Mouse (Mus musculus): Measurements from ENCODE around the gene Neurl1b. TPM values are rescaled to one million over a fixed set of nuclear protein-coding genes. Genes with fewer than 3 reads are reported as not detected.

Gene Neurl1b
- polyA plus RNA-seq, 1 experiment: 7.9 TPM

- Histone ChIP-seq H3K27ac (ENCODE audit: insufficient read depth, low read length) (no peak overlapping the region), H3K27me3 (ENCODE audit: control insufficient read depth, insufficient read depth, low read length) (no peaks in the 10 kb centered on the region), H3K4me3 (ENCODE audit: extremely low read depth, insufficient read depth, insufficient read length) (no peak overlapping the region), H3K36me3 (ENCODE audit: control insufficient read depth, insufficient read depth, low read length) (no peaks in the 10 kb centered on the region), H3K4me1 (ENCODE audit: control insufficient read depth, insufficient read depth, insufficient read length) (peaks cover 5% of the 10 kb centered on the region; the same call in 1 of the 2 replicates)
- TF ChIP-seq CTCF (IDR thresholded peaks at IDR 0.05; ENCODE audit: extremely low read depth, insufficient read depth, insufficient read length, insufficient replicate concordance) (no peak), POLR2A (IDR thresholded peaks at IDR 0.05; ENCODE audit: low read depth, low read length) (no peak)
- no peak for DNase-seq (ENCODE audit: low read depth in 1 of 2, low spot score in 2 of 2)
- 50% methylated on average over 5 of the region's 5 CpGs for WGBS
Observed at GRCm38 (mm10) chr17:26382687-26383086, 31.9 kb upstream of the Neurl1b start.

GRCm38 (mm10) chr17:26384111-26384510, 30.5 kb upstream of the Neurl1b start:
- 88% methylated on average over 3 of the region's 3 CpGs for WGBS
- Histone ChIP-seq H3K36me3 (ENCODE audit: control insufficient read depth, insufficient read depth, low read length) (no peaks in the 10 kb centered on the region), H3K27me3 (ENCODE audit: control insufficient read depth, insufficient read depth, low read length) (no peaks in the 10 kb centered on the region), H3K27ac (ENCODE audit: insufficient read depth, low read length) (no peak overlapping the region), H3K4me1 (ENCODE audit: control insufficient read depth, insufficient read depth, insufficient read length) (peaks cover 5% of the 10 kb centered on the region; the same call in 1 of the 2 replicates), H3K4me3 (ENCODE audit: extremely low read depth, insufficient read depth, insufficient read length) (no peak overlapping the region)
- TF ChIP-seq POLR2A (IDR thresholded peaks at IDR 0.05; ENCODE audit: low read depth, low read length): no peak
- no peak for TF ChIP-seq CTCF (IDR thresholded peaks at IDR 0.05; ENCODE audit: extremely low read depth, insufficient read depth, insufficient read length, insufficient replicate concordance)
- DNase-seq (ENCODE audit: low read depth in 1 of 2, low spot score in 2 of 2): no peak

DNA sequence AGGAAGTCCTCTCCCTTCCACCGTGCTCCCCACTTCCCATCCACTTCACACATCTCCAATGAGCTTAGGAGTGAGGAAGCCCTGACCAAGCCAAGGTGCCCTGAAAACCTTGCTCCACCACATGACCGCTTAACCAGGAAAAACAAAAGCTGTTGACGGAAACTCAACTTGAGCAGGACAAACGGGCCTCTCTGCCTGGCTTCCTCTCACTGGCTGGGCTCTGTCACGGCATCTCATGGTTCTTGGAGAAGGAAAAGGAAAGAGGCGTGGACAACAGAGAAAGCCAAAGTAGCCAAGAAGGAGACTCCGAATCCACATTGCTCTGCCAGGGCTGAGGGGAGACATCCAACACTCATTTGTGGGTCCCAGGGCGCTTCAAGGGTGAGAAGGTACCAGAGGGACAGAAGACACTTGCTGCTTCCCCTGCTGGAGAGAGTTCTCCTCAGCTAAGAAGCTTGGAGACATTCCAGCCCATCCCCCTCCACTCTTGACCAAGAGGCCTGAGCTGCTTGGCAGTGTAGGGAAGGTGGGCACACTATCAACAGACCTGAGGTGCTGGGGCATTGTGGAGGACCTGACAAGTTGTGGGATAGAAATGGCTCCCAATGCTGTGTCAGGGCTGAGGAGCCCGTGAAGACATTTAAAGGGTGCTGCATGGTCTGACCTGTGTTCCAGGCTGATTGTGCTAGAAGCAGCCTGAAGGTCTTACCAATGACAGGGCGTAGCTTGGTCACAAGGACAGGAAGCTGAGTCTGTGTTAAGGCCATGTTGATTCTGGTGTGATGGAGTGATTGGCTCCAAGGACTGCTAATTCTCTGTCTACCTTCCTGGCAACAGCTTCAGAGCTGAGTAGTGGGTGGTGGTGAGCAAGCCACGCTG, 29.1 kb upstream of the Neurl1b start:
- Histone ChIP-seq H3K4me3 (ENCODE audit: extremely low read depth, insufficient read depth, insufficient read length) (no peak overlapping the region), H3K4me1 (ENCODE audit: control insufficient read depth, insufficient read depth, insufficient read length) (peaks cover 5% of the 10 kb centered on the region; the same call in 1 of the 2 replicates), H3K36me3 (ENCODE audit: control insufficient read depth, insufficient read depth, low read length) (no peaks in the 10 kb centered on the region), H3K27me3 (ENCODE audit: control insufficient read depth, insufficient read depth, low read length) (no peaks in the 10 kb centered on the region), H3K27ac (ENCODE audit: insufficient read depth, low read length) (no peak overlapping the region)
- DNase-seq (ENCODE audit: low read depth in 1 of 2, low spot score in 2 of 2): no peak
- TF ChIP-seq CTCF (IDR thresholded peaks at IDR 0.05; ENCODE audit: extremely low read depth, insufficient read depth, insufficient read length, insufficient replicate concordance) (no peak), POLR2A (IDR thresholded peaks at IDR 0.05; ENCODE audit: low read depth, low read length) (no peak)
- 82% methylated on average over 11 of the region's 11 CpGs for WGBS

DNA sequence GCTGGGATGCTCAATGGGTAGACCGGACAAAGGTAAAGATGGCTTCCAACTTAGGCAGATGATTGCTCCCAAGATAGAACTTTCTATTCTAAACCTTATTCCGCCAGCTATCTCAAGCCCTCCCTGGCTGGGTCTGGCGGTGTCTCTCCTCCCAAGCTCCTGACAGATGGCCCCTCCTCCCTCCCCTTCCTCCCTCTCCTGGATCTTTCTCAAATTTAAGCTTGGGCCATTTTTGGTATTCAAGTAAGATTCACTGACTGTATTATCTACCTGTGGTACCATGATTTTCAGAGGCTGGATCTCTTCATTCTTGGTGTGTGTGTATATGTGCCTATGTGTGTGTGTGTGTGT, 28.5 kb upstream of the Neurl1b start:
- Histone ChIP-seq H3K4me3 (ENCODE audit: extremely low read depth, insufficient read depth, insufficient read length) (no peak overlapping the region), H3K27me3 (ENCODE audit: control insufficient read depth, insufficient read depth, low read length) (no peaks in the 10 kb centered on the region), H3K4me1 (ENCODE audit: control insufficient read depth, insufficient read depth, insufficient read length) (no peaks in the 10 kb centered on the region; the same call in 1 of the 2 replicates), H3K27ac (ENCODE audit: insufficient read depth, low read length) (no peak overlapping the region), H3K36me3 (ENCODE audit: control insufficient read depth, insufficient read depth, low read length) (no peaks in the 10 kb centered on the region)
- TF ChIP-seq CTCF (IDR thresholded peaks at IDR 0.05; ENCODE audit: extremely low read depth, insufficient read depth, insufficient read length, insufficient replicate concordance) (no peak), POLR2A (IDR thresholded peaks at IDR 0.05; ENCODE audit: low read depth, low read length) (no peak)
- DNase-seq (ENCODE audit: low read depth in 1 of 2, low spot score in 2 of 2): no peak
- WGBS: 93% methylated on average over 3 of the region's 3 CpGs

DNA sequence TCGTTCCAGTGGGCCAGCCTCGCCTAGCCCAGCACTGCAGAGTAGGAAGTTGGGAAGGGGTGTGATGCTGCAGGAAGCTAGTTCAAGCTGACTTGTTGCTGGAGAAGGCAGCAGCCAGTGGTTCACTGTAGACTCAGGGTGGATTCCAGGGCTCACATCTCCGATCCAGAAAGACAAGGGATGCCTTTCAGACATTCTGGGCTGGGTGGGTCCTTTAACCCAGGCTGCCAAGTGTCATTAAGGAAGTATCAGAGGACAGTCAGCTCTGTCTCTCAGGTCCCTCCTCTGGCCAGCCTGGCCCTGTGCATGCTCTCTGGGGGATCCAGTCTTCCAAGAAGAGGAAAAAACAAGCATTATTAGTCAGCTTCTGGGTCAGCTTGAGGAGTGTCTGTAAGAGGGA, 26.5 kb upstream of the Neurl1b start:
- no peaks in the 10 kb centered on the region for H3K4me1 ChIP-seq (ENCODE audit: control insufficient read depth, insufficient read depth, insufficient read length)

GRCm38 (mm10) chr17:26389241-26389640, 25.4 kb upstream of the Neurl1b start:
- DNase-seq (ENCODE audit: low read depth in 1 of 2, low spot score in 2 of 2): no peak
- no peaks in the 10 kb centered on the region for H3K36me3 ChIP-seq (ENCODE audit: control insufficient read depth, insufficient read depth, low read length)
- WGBS: 85% methylated on average over 9 of the region's 9 CpGs
- TF ChIP-seq POLR2A (IDR thresholded peaks at IDR 0.05; ENCODE audit: low read depth, low read length): no peak
- no peak for TF ChIP-seq CTCF (IDR thresholded peaks at IDR 0.05; ENCODE audit: extremely low read depth, insufficient read depth, insufficient read length, insufficient replicate concordance)
- no peak overlapping the region for H3K27ac ChIP-seq (ENCODE audit: insufficient read depth, low read length)
- no peak overlapping the region for H3K4me3 ChIP-seq (ENCODE audit: extremely low read depth, insufficient read depth, insufficient read length)
- H3K4me1 ChIP-seq (ENCODE audit: control insufficient read depth, insufficient read depth, insufficient read length): no peaks in the 10 kb centered on the region
- H3K27me3 ChIP-seq (ENCODE audit: control insufficient read depth, insufficient read depth, low read length): no peaks in the 10 kb centered on the region

More for the DNA sequence above, 26.5 kb upstream of the Neurl1b start:
- no peaks in the 10 kb centered on the region for H3K27me3 ChIP-seq (ENCODE audit: control insufficient read depth, insufficient read depth, low read length)
- H3K4me3 ChIP-seq (ENCODE audit: extremely low read depth, insufficient read depth, insufficient read length): no peak overlapping the region
- DNase-seq (ENCODE audit: low read depth in 1 of 2, low spot score in 2 of 2): no peak
- H3K27ac ChIP-seq (ENCODE audit: insufficient read depth, low read length): no peak overlapping the region
- 72% methylated on average over 3 of the region's 3 CpGs for WGBS
- TF ChIP-seq CTCF (IDR thresholded peaks at IDR 0.05; ENCODE audit: extremely low read depth, insufficient read depth, insufficient read length, insufficient replicate concordance): no peak
- TF ChIP-seq POLR2A (IDR thresholded peaks at IDR 0.05; ENCODE audit: low read depth, low read length): no peak
- no peaks in the 10 kb centered on the region for H3K36me3 ChIP-seq (ENCODE audit: control insufficient read depth, insufficient read depth, low read length)

GRCm38 (mm10) chr17:26390666-26391065, 24.0 kb upstream of the Neurl1b start:
- no peak overlapping the region for H3K4me3 ChIP-seq (ENCODE audit: extremely low read depth, insufficient read depth, insufficient read length)
- no peak for TF ChIP-seq POLR2A (IDR thresholded peaks at IDR 0.05; ENCODE audit: low read depth, low read length)
- no peak for TF ChIP-seq CTCF (IDR thresholded peaks at IDR 0.05; ENCODE audit: extremely low read depth, insufficient read depth, insufficient read length, insufficient replicate concordance)
- no peaks in the 10 kb centered on the region for H3K36me3 ChIP-seq (ENCODE audit: control insufficient read depth, insufficient read depth, low read length)
- H3K27me3 ChIP-seq (ENCODE audit: control insufficient read depth, insufficient read depth, low read length): no peaks in the 10 kb centered on the region
- H3K4me1 ChIP-seq (ENCODE audit: control insufficient read depth, insufficient read depth, insufficient read length): no peaks in the 10 kb centered on the region
- H3K27ac ChIP-seq (ENCODE audit: insufficient read depth, low read length): no peak overlapping the region
- no peak for DNase-seq (ENCODE audit: low read depth in 1 of 2, low spot score in 2 of 2)
- WGBS: 45% methylated on average over 5 of the region's 5 CpGs
